Mouse (Mus musculus) testis, adult 2 months (tissue): ENCODE results near the gene Cdip1. TPM values are rescaled to one million over a fixed set of nuclear protein-coding genes. Genes with fewer than 3 reads are reported as not detected.
A peak's percentile ranks its signal among the peaks of the same experiment; 100 is the strongest.
"Not testable (repeated sequence)": the region's sequence is repeated elsewhere in the genome, so short reads cannot be mapped to it uniquely, and the experiment has no call there.

Source experiments
- H3K27ac ChIP-seq: fragments of 200-500 bp; 2 replicates; pipeline ENCODE4 v1.5.1; 2012; ENCODE audit warnings: low read depth, low read length; ENCODE audit not compliant: control insufficient read depth, insufficient read depth
- H3K27me3 ChIP-seq: fragments of 200-500 bp; 2 replicates; pipeline ENCODE4 v1.6.1; 2012; ENCODE audit warnings: mild to moderate bottlenecking, low read length, moderate library complexity; ENCODE audit not compliant: control insufficient read depth, insufficient read depth
- H3K36me3 ChIP-seq: fragments of 200-500 bp; 2 replicates; pipeline ENCODE4 v1.6.1; 2012; ENCODE audit warnings: mild to moderate bottlenecking, low read length; ENCODE audit not compliant: control insufficient read depth, insufficient read depth
- H3K4me1 ChIP-seq: fragments of 200-500 bp; 2 replicates; pipeline ENCODE4 v1.6.1; 2012; ENCODE audit warnings: low read length; ENCODE audit not compliant: control insufficient read depth, insufficient read depth
- H3K4me3 ChIP-seq: fragments of 200-500 bp; 2 replicates; pipeline ENCODE4 v1.5.1; 2012; ENCODE audit warnings: low read depth, mild to moderate bottlenecking, low read length, moderate library complexity, mixed read lengths; ENCODE audit not compliant: control insufficient read depth
- CTCF ChIP-seq: fragments of 200-500 bp; IDR thresholded peaks from 2 replicates; pipeline ENCODE4 v1.5.1; 2012; ENCODE audit warnings: low read depth, mild to moderate bottlenecking, inconsistent platforms, low read length, moderate library complexity; ENCODE audit not compliant: control insufficient read depth, insufficient read depth, insufficient replicate concordance
- POLR2A ChIP-seq: fragments of 200-500 bp; IDR thresholded peaks from 2 replicates; pipeline ENCODE4 v1.6.1; 2012; ENCODE audit warnings: low read depth, mild to moderate bottlenecking, inconsistent platforms, low read length, moderate library complexity; ENCODE audit not compliant: control insufficient read depth
- polyA plus RNA-seq: library from polyadenylated mRNA; depleted of rRNA; stranded (reverse); fragments of >200 nt; gene quantifications from 2 replicates; pipeline ENCODE4 v1.2.3, GENCODE M21; 2012

Cdip1 gene
- polyA plus RNA-seq, 1 experiment, result 57.0 TPM

DNA sequence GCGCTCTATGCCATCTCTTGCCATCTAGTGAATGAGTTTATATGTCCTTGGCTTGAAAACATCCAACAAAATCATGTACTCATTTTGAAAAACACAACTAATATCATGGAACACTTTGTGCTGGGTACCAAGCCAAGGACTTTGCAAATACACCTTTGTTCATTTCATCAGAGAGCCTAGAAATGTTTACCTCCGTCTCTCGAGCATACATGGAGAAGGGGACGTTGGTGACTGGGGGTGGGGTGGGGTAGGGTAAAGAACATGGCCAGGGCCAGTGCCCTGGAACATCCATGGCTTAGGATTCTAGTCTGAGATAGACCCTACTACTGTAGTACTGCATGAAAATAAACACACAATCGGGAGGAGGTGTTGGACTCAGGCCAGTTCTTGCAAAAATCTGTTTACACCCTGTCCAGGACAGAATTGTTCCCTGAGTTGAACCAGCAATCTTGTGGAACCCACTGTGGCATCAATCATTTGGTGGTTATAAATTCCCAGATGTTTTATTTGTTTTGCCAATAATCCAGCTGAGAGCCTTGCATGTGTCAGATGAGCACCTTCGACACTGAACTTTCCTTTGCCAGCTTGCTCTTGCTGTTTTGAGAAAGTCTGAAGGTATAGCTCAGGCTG, 39.3 kb upstream of the Cdip1 start:
- no peak overlapping the region for H3K4me3 ChIP-seq
- no peaks in the 10 kb centered on the region for H3K27me3 ChIP-seq
- no peaks in the 10 kb centered on the region for H3K36me3 ChIP-seq
- TF ChIP-seq POLR2A, result no peak
- TF ChIP-seq CTCF, result no peak
- no peak overlapping the region for H3K27ac ChIP-seq
- peaks cover 6% of the 10 kb centered on the region for H3K4me1 ChIP-seq

DNA sequence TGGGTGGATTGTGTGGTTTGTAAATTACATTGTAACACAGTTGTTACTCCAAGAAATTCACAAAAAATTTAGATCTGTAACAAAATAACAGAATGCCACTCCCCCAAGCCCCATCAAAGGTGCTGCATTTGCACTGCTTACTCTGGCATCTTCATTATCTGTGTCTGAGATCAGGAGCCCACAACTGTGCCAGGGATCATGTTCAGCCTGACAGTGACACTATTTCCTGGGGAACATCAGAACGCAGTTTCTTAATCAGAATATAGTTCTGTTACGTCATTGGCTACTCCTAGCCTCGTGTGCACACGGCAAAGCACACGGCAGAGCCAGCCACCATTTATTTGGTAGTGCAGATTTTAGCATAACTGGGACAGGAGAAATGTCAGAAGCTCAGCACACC, 37.5 kb upstream of the Cdip1 start:
- no peak overlapping the region for H3K27ac ChIP-seq
- H3K27me3 ChIP-seq, result no peaks in the 10 kb centered on the region
- H3K4me3 ChIP-seq, result no peak overlapping the region
- no peaks in the 10 kb centered on the region for H3K36me3 ChIP-seq
- peaks cover 6% of the 10 kb centered on the region for H3K4me1 ChIP-seq
- TF ChIP-seq POLR2A (no peak), CTCF (no peak)

DNA sequence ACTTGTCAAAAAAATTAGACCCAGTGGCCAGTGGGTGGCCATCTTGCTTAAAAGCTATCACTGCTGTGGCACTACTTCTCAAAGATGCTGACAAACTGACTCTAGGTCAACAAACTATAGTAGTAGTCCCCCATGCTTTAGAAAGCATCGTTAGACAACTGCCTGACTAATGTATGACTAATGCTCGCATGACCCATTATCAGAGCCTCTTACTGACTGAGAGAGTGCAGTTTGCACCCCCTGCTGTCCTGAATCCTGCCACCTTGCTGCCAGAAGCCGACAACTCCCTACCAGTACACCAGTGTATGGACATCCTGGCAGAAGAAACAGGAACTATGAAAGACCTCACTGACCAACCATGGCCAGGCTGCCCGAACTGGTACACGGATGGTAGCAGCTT, 34.4 kb upstream of the Cdip1 start:
- H3K4me3 ChIP-seq, H3K27ac ChIP-seq, H3K4me1 ChIP-seq, H3K27me3 ChIP-seq, H3K36me3 ChIP-seq: not testable (repeated sequence)

DNA sequence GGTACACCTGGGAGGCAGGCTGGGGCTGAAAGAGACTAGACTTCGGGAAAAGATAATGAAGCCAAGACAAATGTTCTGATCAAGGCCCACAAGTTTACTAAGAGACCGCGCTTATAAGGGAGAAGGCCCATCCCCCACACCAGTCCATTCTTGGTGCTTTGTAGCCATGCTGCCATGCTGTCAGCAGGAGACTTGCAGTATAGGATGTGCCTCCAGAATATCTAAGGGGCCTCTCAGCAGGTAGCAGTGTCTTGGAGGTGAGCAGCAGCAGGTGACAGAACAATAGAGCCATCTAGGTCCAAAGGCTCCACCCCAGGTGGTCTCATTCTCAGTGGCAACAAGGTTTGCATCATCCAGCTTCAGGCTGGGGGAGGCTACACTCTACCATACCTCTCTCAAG, 28.3 kb upstream of the Cdip1 start:
- Histone ChIP-seq H3K27me3 (no peaks in the 10 kb centered on the region), H3K4me3 (no peak overlapping the region), H3K4me1 (no peaks in the 10 kb centered on the region), H3K36me3 (no peaks in the 10 kb centered on the region), H3K27ac (no peak overlapping the region)
- TF ChIP-seq CTCF, result no peak
- TF ChIP-seq POLR2A, result no peak

DNA sequence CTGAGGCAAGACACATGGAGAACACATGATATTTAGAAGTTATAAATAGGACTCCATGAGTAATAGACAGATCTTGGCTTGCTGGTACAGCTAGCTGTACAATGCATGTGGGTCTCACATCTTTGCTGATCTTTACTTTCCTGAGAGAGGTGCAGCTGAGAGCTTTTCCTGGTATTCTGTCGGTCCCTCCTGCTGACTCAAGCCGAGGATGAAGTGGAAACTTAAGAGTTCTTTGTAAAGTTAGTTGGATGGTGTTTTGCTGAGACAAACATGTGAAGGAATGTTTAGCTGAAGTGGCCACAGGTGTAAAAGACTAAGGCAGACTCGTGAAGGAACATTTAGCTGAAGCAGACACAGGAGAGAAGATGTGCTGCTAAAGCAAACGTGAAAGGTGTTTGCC, 6.5 kb upstream of the Cdip1 start:
- H3K4me1 ChIP-seq, result no peaks in the 10 kb centered on the region
- no peaks in the 10 kb centered on the region for H3K36me3 ChIP-seq
- H3K4me3 ChIP-seq, result no peak overlapping the region
- no peak for TF ChIP-seq CTCF
- TF ChIP-seq POLR2A, result no peak
- H3K27me3 ChIP-seq, result no peaks in the 10 kb centered on the region
- no peak overlapping the region for H3K27ac ChIP-seq

DNA sequence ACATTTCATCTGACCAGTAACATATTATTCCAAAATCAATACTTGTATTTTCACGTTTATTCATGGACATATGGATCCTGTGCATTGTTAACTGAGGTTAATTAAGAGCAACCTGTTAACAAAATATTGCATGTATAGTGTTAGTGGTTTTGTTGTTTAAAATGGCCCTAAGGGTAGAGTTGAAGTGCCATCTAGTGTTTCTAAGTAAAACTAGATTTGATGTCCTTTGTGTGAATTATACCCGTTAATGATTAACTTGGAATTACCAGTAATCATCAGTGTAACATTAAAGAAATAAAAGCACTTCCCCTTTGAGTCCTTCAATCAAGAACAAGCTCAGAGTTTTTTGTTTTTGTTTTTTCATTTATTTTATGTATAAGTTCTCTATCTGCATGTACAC, 1.2 kb upstream of the Cdip1 start:
- Histone ChIP-seq H3K4me1 (peaks cover 7% of the 10 kb centered on the region), H3K27ac (no peak overlapping the region), H3K27me3 (no peaks in the 10 kb centered on the region), H3K4me3 (no peak overlapping the region; the same call in 1 of the 2 replicates), H3K36me3 (no peaks in the 10 kb centered on the region; the same call in 1 of the 2 replicates)
- TF ChIP-seq CTCF, result no peak
- TF ChIP-seq POLR2A, result no peak

DNA sequence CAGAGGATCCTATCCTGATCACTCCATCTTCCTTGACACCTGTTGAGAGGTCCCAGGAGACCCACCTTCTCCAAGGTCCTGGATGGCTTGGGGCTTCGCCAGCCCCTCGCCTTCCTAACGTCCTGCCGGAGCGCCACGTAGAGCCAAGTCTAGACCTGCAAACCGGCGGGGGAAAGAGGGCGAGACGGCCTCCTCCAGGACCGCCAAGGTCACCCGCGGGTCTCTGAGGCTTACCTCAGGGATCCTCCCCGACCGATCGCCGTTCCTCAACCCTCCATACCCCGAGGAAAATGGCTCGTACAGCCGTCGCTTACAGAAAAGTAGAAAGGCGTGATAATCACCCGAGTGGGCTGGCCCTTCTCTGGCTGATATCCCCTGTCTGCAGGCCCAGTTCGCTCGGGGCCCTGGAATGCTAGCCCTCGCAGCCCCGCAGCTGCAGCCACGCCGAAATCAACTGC, 752 bp downstream of the Cdip1 start:
- Histone ChIP-seq H3K4me3 (peak overlapping the region; percentile 86), H3K36me3 (no peaks in the 10 kb centered on the region; the same call in 1 of the 2 replicates), H3K27ac (peak overlapping the region; percentile 100), H3K4me1 (peaks cover 7% of the 10 kb centered on the region), H3K27me3 (no peaks in the 10 kb centered on the region)
- TF ChIP-seq POLR2A, result no peak
- TF ChIP-seq CTCF, result no peak

DNA sequence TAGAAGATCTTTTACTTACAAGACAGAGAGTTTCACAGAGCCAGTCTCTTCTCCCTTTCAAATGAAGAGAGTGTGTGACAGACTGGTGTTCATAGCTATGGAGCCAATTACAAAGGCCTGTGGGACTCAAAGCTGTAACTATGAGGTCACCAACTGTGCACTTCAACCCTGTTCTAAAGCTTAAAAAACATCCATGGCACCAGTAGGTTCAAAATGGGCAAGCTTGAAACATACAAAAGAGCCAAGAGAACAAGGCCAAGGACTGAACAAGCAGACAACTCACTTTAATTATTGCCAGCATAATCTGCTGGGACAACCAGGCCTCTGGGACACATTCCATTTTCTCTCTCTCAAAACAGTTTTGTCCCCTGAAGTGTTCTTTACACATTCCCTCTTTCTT, 1.9 kb downstream of the Cdip1 start:
- peak overlapping the region; percentile 43; the same call in 1 of the 2 replicates for H3K4me3 ChIP-seq
- H3K36me3 ChIP-seq, result no peaks in the 10 kb centered on the region; the same call in 1 of the 2 replicates
- no peaks in the 10 kb centered on the region for H3K27me3 ChIP-seq
- TF ChIP-seq CTCF (no peak), POLR2A (no peak)
- peaks cover 7% of the 10 kb centered on the region for H3K4me1 ChIP-seq
- no peak overlapping the region for H3K27ac ChIP-seq
